Mouse (Mus musculus) cerebellum, postnatal 4 days (tissue): ENCODE measurements around the gene Lpp.

Experiments used
- DNase-seq, 2 experiments: peaks; one replicate each; pipeline ENCODE4 v3.0.0; 2022; ENCODE audit warnings: low spot score in 2 of 2, mixed read lengths in 1 of 2

Gene Lpp

GRCm38 (mm10) chr16:24791984-24792383, 398.7 kb downstream of the Lpp start:
- no peak for DNase-seq

DNA sequence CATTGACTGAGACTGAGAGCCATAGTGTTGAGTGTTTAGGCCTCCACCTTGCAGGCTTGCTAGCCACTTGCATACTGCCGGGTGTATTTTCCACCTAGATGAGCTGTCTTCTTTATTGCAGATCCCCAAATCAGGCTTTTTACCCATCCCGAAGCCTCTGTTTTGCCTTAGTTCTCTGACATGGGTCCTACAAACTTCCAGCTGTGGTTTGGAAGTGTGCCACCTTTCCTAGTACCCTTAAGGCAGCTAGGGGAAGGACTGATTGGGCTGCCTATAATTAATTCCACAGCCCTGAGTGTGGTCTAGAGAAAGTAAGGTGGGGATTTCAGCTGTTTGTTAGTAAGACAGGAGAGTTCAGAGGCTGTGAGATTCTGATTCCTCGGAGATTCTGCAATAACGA, 399.5 kb downstream of the Lpp start:
- no peak for DNase-seq

DNA sequence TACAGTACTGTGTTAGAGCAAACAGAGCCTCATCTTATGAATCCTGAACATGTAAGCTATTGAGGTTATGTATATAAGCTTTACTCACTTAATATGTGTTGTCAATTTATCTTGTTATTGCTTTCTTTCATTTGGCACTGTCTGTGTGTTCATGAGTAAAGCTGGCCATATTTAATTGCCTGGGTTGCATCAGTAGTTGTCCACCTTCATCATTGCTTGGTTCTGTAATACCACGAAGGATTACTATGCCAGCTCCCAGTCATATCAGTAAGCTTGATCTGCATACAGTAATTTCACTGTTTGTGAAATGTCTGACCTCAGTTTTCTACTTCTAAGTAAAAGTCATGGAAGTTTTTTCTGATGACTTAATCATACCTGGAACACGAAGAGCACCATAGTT, 401.4 kb downstream of the Lpp start:
- DNase-seq, result no peak

DNA sequence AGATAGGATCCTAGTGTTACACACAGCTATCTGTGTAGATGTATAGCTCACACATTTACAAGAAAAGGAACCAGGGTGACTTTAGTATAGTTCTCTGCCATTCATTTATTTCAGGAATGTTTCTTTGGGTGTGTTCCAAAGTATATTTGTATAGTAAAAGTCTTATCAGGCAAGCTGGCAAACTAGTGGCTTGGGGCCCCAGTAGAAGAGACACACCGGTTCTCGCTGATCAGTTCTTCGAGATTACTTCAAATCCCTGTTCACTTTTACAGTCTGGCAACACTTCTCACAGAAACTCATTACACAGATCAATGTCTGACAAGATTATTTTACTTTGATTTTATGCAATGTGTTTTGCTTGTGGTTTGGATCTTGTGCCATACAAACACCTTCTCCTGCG, 408.0 kb downstream of the Lpp start:
- DNase-seq, result no peak

DNA sequence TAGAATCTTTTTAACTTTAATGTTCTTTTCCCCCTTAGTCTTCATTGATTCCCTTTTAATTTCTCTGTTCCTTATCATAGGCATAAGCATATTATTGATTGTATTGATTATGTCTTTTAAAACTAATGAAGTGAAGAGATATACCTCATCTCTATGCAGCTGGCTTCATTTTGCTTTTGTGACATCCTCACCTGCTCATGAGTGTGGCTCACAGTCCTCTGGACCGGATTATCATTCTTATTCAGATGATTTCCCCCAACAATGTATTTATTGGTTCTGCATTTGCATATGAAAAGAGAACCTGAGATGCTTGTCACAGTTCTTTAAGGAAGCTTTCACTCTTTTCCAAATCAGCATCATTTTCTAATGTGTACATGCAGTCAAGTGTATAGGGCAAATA, 408.5 kb downstream of the Lpp start:
- no peak for DNase-seq

DNA sequence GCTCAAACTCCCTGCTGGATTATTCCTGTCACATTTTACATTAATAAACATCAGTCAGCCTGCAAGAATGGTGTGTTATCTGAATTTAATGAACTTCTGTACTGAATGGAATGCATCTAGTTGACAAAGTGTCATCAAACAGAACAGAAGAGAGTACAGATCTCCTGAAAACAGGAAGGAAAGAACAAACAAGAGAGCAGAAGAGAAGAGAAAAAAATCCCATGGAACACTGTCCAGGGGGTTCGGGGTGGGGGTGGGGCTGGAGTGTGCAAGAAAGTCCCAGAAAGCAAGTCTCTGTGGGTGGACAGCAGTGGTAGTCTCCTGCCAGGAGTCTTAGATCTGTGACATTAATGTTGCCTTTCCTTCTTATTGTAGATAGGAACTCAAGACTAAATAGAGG, 412.8 kb downstream of the Lpp start:
- no peak for DNase-seq

- no peak for DNase-seq
Measured at GRCm38 (mm10) chr16:24807565-24807964, 414.3 kb downstream of the Lpp start.

GRCm38 (mm10) chr16:24809811-24810210, 416.5 kb downstream of the Lpp start:
- DNase-seq, result no peak

DNA sequence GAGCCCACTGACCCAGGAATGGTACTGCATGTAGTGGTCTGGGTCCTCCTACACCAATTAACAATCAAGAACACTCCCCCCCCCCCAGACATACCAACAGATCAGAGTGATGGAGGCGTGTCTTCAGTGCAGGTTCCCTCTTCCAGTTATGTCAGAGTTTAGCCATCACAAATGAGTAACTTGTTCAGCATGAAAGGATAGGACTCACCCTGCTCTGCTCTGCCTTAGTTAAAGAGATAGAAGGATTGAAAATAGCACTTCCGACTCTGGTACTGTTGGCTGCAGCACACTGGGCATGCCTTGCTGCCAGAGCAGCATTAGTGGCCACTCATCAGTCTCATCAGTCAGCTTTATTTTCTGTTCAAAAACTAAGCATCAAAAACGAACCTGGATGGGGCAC, 423.3 kb downstream of the Lpp start:
- DNase-seq, result no peak

DNA sequence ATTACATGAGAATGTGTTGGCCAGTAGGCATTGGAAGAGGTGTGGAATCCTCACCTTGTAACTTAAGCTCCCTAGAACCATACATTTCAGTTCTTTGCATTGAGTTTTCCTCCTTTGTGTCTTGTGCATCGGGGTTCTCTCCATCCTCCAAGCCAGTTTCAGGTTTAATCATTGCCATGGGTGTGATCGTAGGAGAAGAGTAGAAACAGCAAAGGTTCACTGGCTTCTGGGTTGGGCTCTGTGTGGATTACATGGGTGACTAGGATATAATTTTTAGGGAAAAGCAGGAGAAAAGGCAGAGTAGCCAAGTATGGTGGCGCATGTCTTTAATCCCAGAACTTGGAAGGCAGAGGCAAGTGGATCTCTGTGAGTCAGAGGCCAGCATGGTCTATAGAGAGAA, 424.1 kb downstream of the Lpp start:
- no peak for DNase-seq

DNA sequence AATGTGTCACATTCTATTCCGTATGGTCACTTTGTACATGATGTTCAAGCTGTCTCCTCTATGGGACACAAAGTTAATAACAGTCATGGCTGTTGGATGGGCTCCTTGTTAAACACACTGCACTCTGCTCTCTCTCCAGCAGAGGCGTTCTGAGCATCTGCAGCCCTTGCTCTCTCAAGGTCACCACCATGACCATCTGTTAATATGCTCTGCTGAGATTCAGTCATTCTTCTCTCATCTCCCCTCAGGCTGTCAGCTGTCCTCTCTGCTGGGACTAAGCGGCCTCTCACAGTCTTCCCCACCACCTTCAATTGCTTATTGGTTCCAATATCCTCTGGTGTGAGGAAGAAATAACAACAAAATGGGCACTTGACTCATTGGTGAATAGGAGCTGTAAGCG, 425.8 kb downstream of the Lpp start:
- peak in 1 of 2 experiments; percentile 38 for DNase-seq

GRCm38 (mm10) chr16:24822182-24822875, 429.0 kb downstream of the Lpp start:
- DNase-seq, result no peak

GRCm38 (mm10) chr16:24822918-24823317, 429.6 kb downstream of the Lpp start:
- DNase-seq, result no peak

DNA sequence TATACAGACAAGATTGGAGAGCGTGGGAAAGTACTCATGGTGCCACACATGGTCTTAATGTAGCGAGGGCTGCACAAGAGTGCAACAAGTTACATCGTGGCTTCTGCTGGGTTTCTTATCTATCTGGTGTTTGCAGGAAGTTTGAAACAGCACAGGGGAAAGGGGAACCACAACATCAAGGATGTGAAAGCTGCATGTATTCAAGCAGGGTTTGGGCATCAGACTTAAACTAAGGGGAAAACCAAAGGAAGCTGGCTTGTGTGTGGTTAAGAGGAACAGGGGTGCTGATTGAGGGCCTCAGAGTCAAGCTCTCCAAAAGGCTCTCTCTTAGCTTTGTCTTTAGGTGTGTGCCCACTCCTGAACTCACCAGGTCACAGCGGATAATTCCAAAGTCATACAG, 433.1 kb downstream of the Lpp start:
- DNase-seq, result no peak

GRCm38 (mm10) chr16:24828207-24828803, 435.0 kb downstream of the Lpp start:
- no peak for DNase-seq

- DNase-seq, result no peak
Measured at GRCm38 (mm10) chr16:24829860-24830259, 436.6 kb downstream of the Lpp start.

DNA sequence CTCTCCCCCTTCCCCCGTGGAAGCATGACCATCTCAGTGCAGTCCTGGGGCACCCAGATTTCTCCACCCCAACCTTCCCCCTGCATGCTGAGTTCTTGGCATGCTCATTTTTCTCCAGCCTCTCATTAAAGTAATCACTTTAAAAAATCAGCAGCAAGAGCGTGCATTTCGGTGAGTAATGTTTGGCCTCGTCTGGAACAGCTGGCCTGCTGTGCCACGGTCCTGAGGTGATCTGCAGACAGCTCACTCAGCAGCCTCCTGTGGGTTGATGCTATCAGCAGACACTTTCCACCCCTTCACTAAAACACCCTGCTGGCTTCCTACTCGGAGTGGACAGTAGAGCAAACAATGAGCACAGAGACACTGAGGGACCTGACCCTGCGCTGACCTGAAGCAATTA, 437.6 kb downstream of the Lpp start:
- DNase-seq, result no peak

- DNase-seq, result no peak
Measured at GRCm38 (mm10) chr16:24833221-24833620, 439.9 kb downstream of the Lpp start.

GRCm38 (mm10) chr16:24834536-24834935, 441.2 kb downstream of the Lpp start:
- no peak for DNase-seq

DNA sequence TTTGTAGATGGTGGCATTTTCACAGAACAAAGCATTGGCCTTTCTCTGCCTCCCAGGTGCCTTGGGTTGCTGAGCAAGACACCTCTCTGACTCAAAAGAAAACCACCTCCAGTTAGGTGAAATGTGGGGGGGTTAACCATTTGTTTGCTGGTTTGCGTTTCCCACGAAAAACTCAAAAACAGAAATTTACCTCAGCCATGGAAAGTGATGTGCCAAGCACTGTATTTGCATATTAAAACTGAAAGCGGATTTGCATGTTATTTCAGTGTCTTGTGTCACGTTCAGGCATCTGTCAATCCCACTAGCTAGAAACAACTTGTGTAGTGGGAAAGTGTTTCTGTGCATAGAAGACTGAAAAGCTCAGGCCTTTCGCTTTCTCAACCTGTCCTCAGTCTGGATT, 443.2 kb downstream of the Lpp start:
- DNase-seq, result no peak

DNA sequence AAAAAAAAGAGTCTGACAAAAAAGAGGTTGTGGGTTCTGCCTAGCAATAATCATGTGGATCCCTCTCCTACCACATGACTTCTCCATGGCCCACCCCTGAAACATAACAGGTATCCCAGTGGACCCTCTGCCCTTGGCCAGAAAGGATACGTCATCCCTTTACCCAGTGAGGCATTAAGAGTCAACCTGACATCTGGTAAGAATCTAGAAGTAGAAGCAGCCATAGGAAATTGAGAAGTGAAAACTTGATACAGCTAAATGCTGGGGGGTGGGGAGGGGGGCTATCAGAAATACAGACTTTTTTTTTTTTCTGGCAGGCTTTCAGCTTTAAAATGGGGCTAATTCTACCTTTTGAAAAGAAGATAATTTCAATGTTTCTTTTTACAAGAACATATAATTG, 445.7 kb downstream of the Lpp start:
- no peak for DNase-seq

DNA sequence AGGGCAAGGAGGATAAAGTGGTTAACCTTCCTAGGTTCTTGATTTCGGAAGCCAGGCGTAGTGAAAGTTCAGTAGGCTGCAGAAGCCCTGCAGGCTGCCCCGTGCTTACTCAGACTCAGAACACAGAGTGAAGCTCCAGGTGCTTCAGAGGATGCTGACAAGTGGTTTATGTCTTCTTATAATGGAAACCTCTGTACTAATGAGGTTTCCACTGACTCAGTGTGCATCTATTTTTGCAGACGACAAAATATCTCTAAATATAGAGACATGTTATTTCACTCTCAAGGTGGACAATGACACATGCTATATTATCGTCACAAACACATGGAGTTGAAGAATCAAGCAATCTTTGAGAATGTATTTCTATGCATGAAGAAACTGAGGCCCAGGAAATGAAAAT, 446.8 kb downstream of the Lpp start:
- no peak for DNase-seq

GRCm38 (mm10) chr16:24846141-24846540, 452.8 kb downstream of the Lpp start:
- no peak for DNase-seq
